Mouse (Mus musculus) cortical plate, adult 2 months (tissue): ENCODE results near the gene Trabd.

Source experiments
- CTCF ChIP-seq: fragments of 200-500 bp; IDR thresholded peaks from 2 replicates; pipeline ENCODE4 v1.5.1; 2011; ENCODE audit warnings: mild to moderate bottlenecking, control low read depth, low read length; ENCODE audit not compliant: insufficient read depth; ENCODE audit errors: extremely low read depth
- POLR2A ChIP-seq: fragments of 200-500 bp; IDR thresholded peaks from 2 replicates; pipeline ENCODE4 v1.6.1; 2011; ENCODE audit warnings: mild to moderate bottlenecking, low read length, control low read depth; ENCODE audit not compliant: insufficient read depth; ENCODE audit errors: extremely low read depth

DNA sequence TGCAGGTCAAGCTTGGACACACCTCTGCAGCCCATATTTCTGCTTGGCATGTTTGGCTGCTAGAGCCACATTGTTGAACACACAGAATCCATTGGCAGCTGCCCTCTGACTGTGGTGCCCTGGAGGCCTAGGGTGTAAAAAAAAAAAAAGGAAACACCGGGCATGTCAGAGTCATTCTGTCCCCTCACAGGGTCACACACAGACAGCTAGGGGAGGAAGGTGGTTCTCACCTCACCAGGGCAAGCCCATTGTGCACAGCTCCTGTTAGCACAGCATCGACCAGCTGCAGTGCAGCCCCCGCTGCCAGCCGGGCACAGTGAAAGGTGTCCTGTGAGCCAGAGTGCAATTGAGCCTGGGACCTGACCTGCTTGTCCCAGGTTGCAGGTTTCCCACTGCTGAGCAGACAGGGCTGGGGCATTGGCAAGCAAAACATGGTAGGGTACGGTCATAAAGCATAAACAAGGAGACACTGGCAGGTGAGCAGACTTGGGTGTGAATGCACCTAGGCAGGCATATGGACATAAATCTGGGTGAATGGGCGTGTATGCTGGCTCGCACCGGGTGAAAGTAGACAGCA, 52.5 kb downstream of the Trabd start:
- no peak for TF ChIP-seq CTCF
- no peak for TF ChIP-seq POLR2A
